In the genomic region with DNA sequence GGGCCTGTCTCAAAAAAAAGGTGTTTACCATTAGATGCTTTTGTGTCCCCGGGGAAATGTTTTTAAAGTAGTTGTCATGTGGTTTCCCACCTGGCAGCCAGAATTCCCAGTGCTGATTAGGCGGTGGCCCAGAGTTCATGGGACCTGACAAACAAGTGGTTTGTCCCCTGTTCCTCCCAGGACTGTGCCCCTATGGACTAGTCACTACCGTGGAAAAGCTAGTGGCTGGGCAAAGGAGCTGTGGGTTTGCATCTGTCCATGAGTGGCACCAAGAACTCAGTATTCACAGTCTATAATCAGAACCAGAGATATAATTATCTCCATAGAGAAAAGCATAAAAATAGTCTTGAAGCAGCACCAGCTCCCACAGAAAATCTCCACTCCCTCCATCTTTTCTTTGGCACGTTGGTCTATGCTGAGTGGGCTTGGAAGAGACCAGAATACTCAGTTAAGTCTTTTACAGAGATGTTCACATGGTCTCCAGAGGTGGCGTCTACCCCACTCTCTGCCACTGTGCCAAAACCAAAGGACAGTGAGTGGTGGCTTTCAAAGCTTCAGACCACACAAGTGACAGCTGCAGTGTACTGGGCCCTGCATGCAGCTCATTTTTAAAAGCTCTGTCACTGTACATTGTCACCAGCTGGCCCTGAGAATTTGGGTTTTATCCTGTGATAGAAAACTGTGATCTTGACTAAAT, we compare ENCODE assay signal across 28 mouse cellular contexts. TPM values are rescaled to one million over a fixed set of nuclear protein-coding genes. Genes with fewer than 3 reads are reported as not detected.
A peak's percentile ranks its signal among the peaks of the same experiment; 100 is the strongest.
DNase-seq lines count a peak whose midpoint lies in the region; ATAC-seq and TF ChIP-seq lines count a peak whose summit lies in the region.
"Had no signal": no experiment of that assay in that cellular context is flagged by ENCODE, and none has a peak within 500 bp of the region (broad histone marks: within the 10 kb centered on the region; RNA-seq: fewer than 3 reads in every experiment).

No protein-coding gene starts in this region.

- no peak overlapping the region for H3K4me2 ChIP-seq in embryonic facial prominence, embryonic 14.5 days (ENCODE audit: low read depth, low read length)
- H3K4me2 ChIP-seq: forebrain, embryonic 13.5 days; limb, embryonic 12.5 days; liver, embryonic 12.5 days; midbrain, embryonic 15.5 days had no signal

- no peak overlapping the region for H3K4me3 ChIP-seq in embryonic facial prominence, embryonic 14.5 days (ENCODE audit: low read depth, low read length)
- H3K4me3 ChIP-seq in embryonic facial prominence, embryonic 10.5 days: no peak overlapping the region
- H3K4me3 ChIP-seq in left cerebral cortex, adult 2 months: no peak overlapping the region
- H3K4me3 ChIP-seq: forebrain, embryonic 13.5 days; limb, embryonic 12.5 days; liver, embryonic 12.5 days; midbrain, embryonic 15.5 days had no signal

- 67% methylated on average over 5 of the region's 5 CpGs for WGBS in embryonic facial prominence, embryonic 14.5 days
- 68% methylated on average over 5 of the region's 5 CpGs for WGBS in embryonic facial prominence, embryonic 10.5 days

- 0 out of 2 replicates have a peak overlapping the region, but pooled peaks have one; percentile 3 for H3K27ac ChIP-seq in embryonic facial prominence, embryonic 14.5 days (replicated peaks; ENCODE audit: low read depth, low read length)
- H3K27ac ChIP-seq in embryonic facial prominence, embryonic 10.5 days (replicated peaks): no peak overlapping the region
- H3K27ac ChIP-seq in left cerebral cortex, adult 2 months: peak overlapping the region; percentile 42
- H3K27ac ChIP-seq: forebrain, embryonic 13.5 days; kidney, postnatal 0 days; limb, embryonic 12.5 days; liver, embryonic 12.5 days; midbrain, embryonic 15.5 days had no signal

- no peaks in the 10 kb centered on the region for H3K27me3 ChIP-seq in embryonic facial prominence, embryonic 14.5 days (replicated peaks; ENCODE audit: control insufficient read depth, insufficient read depth, low read length)
- no peaks in the 10 kb centered on the region for H3K27me3 ChIP-seq in embryonic facial prominence, embryonic 10.5 days (replicated peaks; ENCODE audit: low read depth, poor library complexity, severe bottlenecking)
- H3K27me3 ChIP-seq: forebrain, embryonic 13.5 days; limb, embryonic 12.5 days; midbrain, embryonic 15.5 days; Patski had no signal

- peak; percentile 65; the same call in 1 of the 2 replicates for ATAC-seq in embryonic facial prominence, embryonic 14.5 days (ENCODE audit: low read depth)
- ATAC-seq in frontal cortex, adult (ENCODE audit: low TSS enrichment): peak; percentile 86
- ATAC-seq in monocyte, adult 5-6 weeks (replicated peaks; ENCODE audit: insufficient number of reproducible peaks, low FRiP score, low TSS enrichment, poor library complexity, severe bottlenecking): no peak
- ATAC-seq: CD4-positive, CD25-positive, alpha-beta regulatory T cell, adult 4 months; forebrain, embryonic 13.5 days; hindbrain, embryonic 16.5 days; liver, embryonic 12.5 days; midbrain, embryonic 15.5 days; Patski had no signal

- intact Hi-C loops in left cerebral cortex, adult 2 months (cut with DNase I): loop anchor here (1.0 to 5.0 kb wide), 3 partner anchors 48 to 129 kb away; partner anchors contain the start of gene Cgref1
- intact Hi-C loops in heart, postnatal 10 days (cut with DNase I): no loop called here

- H3K4me1 ChIP-seq in embryonic facial prominence, embryonic 14.5 days (ENCODE audit: control insufficient read depth, insufficient read depth, low read length): no peaks in the 10 kb centered on the region
- no peaks in the 10 kb centered on the region for H3K4me1 ChIP-seq in embryonic facial prominence, embryonic 10.5 days
- H3K4me1 ChIP-seq: forebrain, embryonic 13.5 days; limb, embryonic 12.5 days; liver, embryonic 12.5 days; midbrain, embryonic 15.5 days had no signal

- DNase-seq in embryonic facial prominence, embryonic 14.5 days (ENCODE audit: low spot score): peak; percentile 32
- DNase-seq in embryonic facial prominence, embryonic 10.5 days (ENCODE audit: low spot score): no peak
- peak; percentile 21 to 36 for DNase-seq in left cerebral cortex, adult 2 months (ENCODE audit: extremely low spot score in 1 of 2, low spot score in 2 of 2)
- DNase-seq in right cerebral cortex, adult 2 months (ENCODE audit: low spot score in 2 of 2): peak; percentile 60 to 69
- no peak for DNase-seq in cerebellum, postnatal 14 days
- DNase-seq in heart, postnatal 10 days: no peak
- DNase-seq: adrenal gland, postnatal 10 days; cerebellum, adult 11 months; cerebellum, postnatal 10 days; embryo, embryonic 11 days; gastrocnemius, postnatal 14 days; heart, adult 18-20 months; heart, postnatal 4 days; kidney, adult 11 months; lung, adult 2 months; lung, postnatal 36 days had no signal

- no peaks in the 10 kb centered on the region for H3K36me3 ChIP-seq in embryonic facial prominence, embryonic 14.5 days (ENCODE audit: control insufficient read depth, insufficient read depth, low read length)
- H3K36me3 ChIP-seq in embryonic facial prominence, embryonic 10.5 days (replicated peaks): no peaks in the 10 kb centered on the region
- H3K36me3 ChIP-seq: limb, embryonic 12.5 days; liver, embryonic 12.5 days; midbrain, embryonic 15.5 days had no signal

- H3K9me3 ChIP-seq in embryonic facial prominence, embryonic 14.5 days (ENCODE audit: control insufficient read depth, low read length): no peaks in the 10 kb centered on the region
- no peaks in the 10 kb centered on the region for H3K9me3 ChIP-seq in embryonic facial prominence, embryonic 10.5 days
- H3K9me3 ChIP-seq: forebrain, embryonic 13.5 days; limb, embryonic 12.5 days; liver, embryonic 12.5 days; midbrain, embryonic 15.5 days had no signal

- H3K9ac ChIP-seq in embryonic facial prominence, embryonic 14.5 days (ENCODE audit: low read depth, low read length): no peak overlapping the region
- H3K9ac ChIP-seq: forebrain, embryonic 13.5 days; limb, embryonic 12.5 days; liver, embryonic 12.5 days; midbrain, embryonic 15.5 days had no signal

- TF ChIP-seq CTCF in left cerebral cortex, adult 2 months (IDR thresholded peaks at IDR 0.05): no peak; the same call in 1 of the 2 replicates

RNA-seq across cellular contexts. Expression of gene Tcf23, which starts 24.7 kb away (rescaled TPM):
- polyA plus RNA-seq in embryonic facial prominence, embryonic 14.5 days (2014; fragmentation: Nextera tagmentation; extraction: Ambion mirVana): 0.19 TPM in 1 of 2 replicates, not detected in the other
- polyA plus RNA-seq in embryonic facial prominence, embryonic 10.5 days (2016; fragmentation: Nextera tagmentation; extraction: Ambion mirVana): not detected in 2 replicates
- total RNA-seq in left cerebral cortex, adult 2 months (2021): under 1 TPM; 0.12 to 0.23 TPM
- total RNA-seq in monocyte, adult 5-6 weeks (2017): 0.10 TPM in 1 of 3 replicates, not detected in the others
- under 1 TPM; 0.15 to 0.53 TPM for total RNA-seq in heart, postnatal 10 days (2021)
- total RNA-seq: megakaryocyte-erythroid progenitor cell, adult 5-6 weeks; neutrophil, adult 5-6 weeks had no signal
- polyA plus RNA-seq: CD4-positive, CD25-positive, alpha-beta regulatory T cell, adult 4 months; forebrain, embryonic 13.5 days; hindbrain, embryonic 16.5 days; limb, embryonic 12.5 days; Patski had no signal

RNA-seq across cellular contexts. Expression of gene Preb, which starts 33.0 kb away (rescaled TPM):
- polyA plus RNA-seq in embryonic facial prominence, embryonic 14.5 days (2014; fragmentation: Nextera tagmentation; extraction: Ambion mirVana): 85.3 and 91.2 TPM in 2 replicates
- 142 and 150 TPM in 2 replicates for polyA plus RNA-seq in embryonic facial prominence, embryonic 10.5 days (2016; fragmentation: Nextera tagmentation; extraction: Ambion mirVana)
- total RNA-seq in left cerebral cortex, adult 2 months (2021): 100 to 1,000 TPM; 129 to 134 TPM
- total RNA-seq in monocyte, adult 5-6 weeks (2017): 117 to 146 TPM (median 144 TPM) in 3 replicates
- total RNA-seq in heart, postnatal 10 days (2021): 10 to 100 TPM; 64.9 to 71.3 TPM

RNA-seq across cellular contexts. Expression of gene Cgref1, which starts 47.7 kb away (rescaled TPM):
- polyA plus RNA-seq in embryonic facial prominence, embryonic 14.5 days (2014; fragmentation: Nextera tagmentation; extraction: Ambion mirVana): 30.9 and 51.1 TPM in 2 replicates
- 2.2 and 3.2 TPM in 2 replicates for polyA plus RNA-seq in embryonic facial prominence, embryonic 10.5 days (2016; fragmentation: Nextera tagmentation; extraction: Ambion mirVana)
- total RNA-seq in left cerebral cortex, adult 2 months (2021): 10 to 100 TPM; 24.2 to 26.0 TPM
- total RNA-seq in monocyte, adult 5-6 weeks (2017): not detected in 3 replicates
- under 1 TPM; 0.60 to 0.64 TPM for total RNA-seq in heart, postnatal 10 days (2021)
- total RNA-seq: megakaryocyte-erythroid progenitor cell, adult 5-6 weeks had no signal

RNA-seq across cellular contexts. Expression of gene Atraid, which starts 55.0 kb away (rescaled TPM):
- polyA plus RNA-seq in embryonic facial prominence, embryonic 14.5 days (2014; fragmentation: Nextera tagmentation; extraction: Ambion mirVana): 189 and 195 TPM in 2 replicates
- 60.2 and 64.8 TPM in 2 replicates for polyA plus RNA-seq in embryonic facial prominence, embryonic 10.5 days (2016; fragmentation: Nextera tagmentation; extraction: Ambion mirVana)
- 10 to 100 TPM; 67.1 to 68.9 TPM for total RNA-seq in left cerebral cortex, adult 2 months (2021)
- 44.7 to 61.4 TPM (median 49.9 TPM) in 3 replicates for total RNA-seq in monocyte, adult 5-6 weeks (2017)
- total RNA-seq in heart, postnatal 10 days (2021): 10 to 100 TPM; 62.7 to 64.1 TPM

RNA-seq across cellular contexts. Expression of gene Slc5a6, which starts 55.6 kb away (rescaled TPM):
- 14.9 and 17.6 TPM in 2 replicates for polyA plus RNA-seq in embryonic facial prominence, embryonic 14.5 days (2014; fragmentation: Nextera tagmentation; extraction: Ambion mirVana)
- polyA plus RNA-seq in embryonic facial prominence, embryonic 10.5 days (2016; fragmentation: Nextera tagmentation; extraction: Ambion mirVana): 9.9 and 12.2 TPM in 2 replicates
- total RNA-seq in left cerebral cortex, adult 2 months (2021): 10 to 100 TPM; 16.7 to 19.3 TPM
- 0.38 to 3.7 TPM (median 3.0 TPM) in 3 replicates for total RNA-seq in monocyte, adult 5-6 weeks (2017)
- total RNA-seq in heart, postnatal 10 days (2021): 1 to 10 TPM; 4.7 to 4.8 TPM

Comparison
In these comparisons a context has a peak if more than half of its experiments do, and no peak if none do; other contexts are left out.
1. DNase-seq: peak in embryonic facial prominence, embryonic 14.5 days (single experiment), left cerebral cortex, adult 2 months (2 of 2) and right cerebral cortex, adult 2 months (2 of 2); none in embryonic facial prominence, embryonic 10.5 days (single experiment), cerebellum, postnatal 14 days (0 of 2) and heart, postnatal 10 days (0 of 2).
2. RNA of gene Cgref1, which starts 47.7 kb away (total RNA-seq): 24.2 to 26.0 TPM in left cerebral cortex, adult 2 months; 0.60 to 0.64 TPM in heart, postnatal 10 days and not detected in monocyte, adult 5-6 weeks; every median in the first group is over 10 times any median in the second.